Mouse (Mus musculus) cerebellum, adult 11 months (tissue): ENCODE results near the gene Galnt10.

Experiments
- DNase-seq: peaks from one replicate; pipeline ENCODE4 v3.0.0; 2022

Galnt10 gene

DNA sequence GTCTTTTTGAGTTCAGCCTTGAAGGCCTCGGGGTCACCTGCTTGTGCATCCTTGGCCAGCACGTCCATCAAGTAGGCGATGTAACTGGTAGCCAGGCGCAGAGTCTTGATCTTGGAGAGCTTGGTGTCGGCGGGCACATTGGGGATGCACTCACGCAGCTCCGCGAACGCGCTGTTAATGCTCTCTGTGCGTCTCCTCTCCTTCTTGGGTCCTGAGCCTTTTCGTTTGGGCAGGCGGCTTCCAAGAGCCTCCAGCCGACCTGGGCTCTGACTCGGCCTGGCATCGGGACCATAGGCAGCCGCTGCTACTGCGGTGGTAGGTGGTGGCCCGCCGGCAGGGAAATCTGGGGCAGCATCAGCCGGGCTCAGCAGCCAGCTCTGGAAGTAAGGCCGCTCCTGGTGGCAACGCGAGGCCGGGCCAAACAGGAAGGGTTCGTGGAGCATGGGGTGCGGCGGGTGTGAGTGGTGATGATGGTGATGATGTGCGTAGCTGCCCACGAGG is 186.1 kb downstream of the Galnt10 start:
- no peak for DNase-seq

GRCm38 (mm10) chr11:57831861-57832260 is 186.6 kb downstream of the Galnt10 start:
- no peak for DNase-seq

DNA sequence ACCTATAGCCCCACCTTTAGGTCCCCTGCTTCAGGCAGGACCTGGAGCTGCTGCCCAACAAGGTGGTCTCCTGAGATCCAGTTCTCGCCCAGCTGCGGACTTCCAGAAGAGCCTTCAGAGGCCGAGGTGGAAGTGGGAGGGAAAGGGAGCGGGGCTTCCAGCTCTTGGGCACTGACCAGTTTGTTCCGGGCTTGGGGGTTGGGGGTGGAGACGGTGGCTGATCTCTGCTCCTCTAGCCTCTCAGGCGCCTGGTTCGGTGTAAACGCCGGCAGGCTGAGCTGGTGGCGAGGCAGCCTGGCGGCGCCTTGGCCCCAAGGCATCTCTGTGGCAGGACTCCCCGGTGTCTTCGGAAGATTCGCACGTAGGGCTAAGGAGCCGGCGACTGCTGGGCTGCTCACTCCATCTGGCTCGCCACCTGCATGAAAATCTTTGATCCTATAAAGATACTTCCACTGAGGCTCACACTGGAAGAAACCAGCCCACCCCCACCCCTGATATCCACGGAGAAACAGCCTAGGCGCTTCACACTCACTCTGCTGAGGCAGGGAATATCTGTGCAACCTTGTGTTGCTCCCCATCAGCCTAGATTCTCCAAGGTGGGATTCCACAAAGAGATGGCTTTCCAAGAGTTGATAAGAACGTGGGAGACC is 187.4 kb downstream of the Galnt10 start, which contains the start of gene Hand1:
Hand1 (minus strand) TSS at position 267 of the 650 bp plus-strand sequence.
- no peak for DNase-seq

DNA sequence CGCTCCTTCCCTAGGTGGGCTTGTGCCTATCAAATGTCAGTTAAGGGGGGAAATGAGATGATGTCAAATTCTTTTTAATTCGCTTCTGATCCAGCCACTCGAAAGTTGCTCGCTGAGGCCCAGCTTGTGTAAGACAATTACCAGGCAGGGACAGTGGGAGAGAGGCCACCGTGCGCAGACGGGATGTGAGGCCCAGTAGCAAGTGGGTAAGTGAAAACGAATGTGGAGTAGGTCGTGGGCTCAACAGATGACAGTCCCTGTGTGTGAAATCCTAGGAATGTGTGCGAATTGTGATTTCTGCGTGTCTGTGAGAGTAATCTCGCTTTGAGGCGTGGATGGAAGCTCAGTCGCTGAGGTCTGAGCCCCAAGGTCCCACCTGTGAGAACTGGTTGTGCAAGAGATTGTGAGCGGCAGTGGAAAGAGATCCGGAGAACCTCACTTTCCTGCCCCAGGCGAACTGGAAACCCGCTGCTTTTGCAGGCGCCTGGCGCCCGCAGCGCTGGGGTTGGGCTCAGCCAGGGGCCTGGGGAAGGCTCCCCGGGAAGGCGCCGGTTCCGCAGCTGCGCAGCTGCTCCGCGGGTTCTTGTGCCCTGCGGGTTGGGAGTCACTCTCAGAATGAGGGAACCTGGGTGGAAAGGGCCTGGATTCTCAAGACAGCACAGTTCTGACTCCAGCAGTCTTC is 188.2 kb downstream of the Galnt10 start:
- no peak for DNase-seq

GRCm38 (mm10) chr11:57834031-57834430 is 188.8 kb downstream of the Galnt10 start:
- no peak for DNase-seq

DNA sequence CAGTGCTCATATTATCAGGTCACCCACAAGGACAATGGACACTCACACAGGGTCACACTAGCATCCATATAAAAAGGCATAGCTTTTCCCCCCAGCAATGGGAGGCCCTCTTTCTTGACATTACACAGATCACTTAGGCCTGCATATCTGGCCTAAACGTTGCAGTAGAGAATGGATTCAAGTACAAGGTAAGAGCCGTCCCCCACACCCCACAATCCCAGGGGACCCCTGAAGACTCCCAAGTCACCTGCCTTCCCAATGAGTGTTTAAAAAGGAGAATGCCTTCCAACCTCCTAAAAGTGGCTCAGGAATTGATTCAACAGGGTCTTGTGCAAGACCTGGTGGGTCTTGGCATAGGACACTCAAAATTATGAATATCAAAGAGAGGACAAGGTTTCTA is 190.1 kb downstream of the Galnt10 start:
- DNase-seq, result no peak

- no peak for DNase-seq
Observed at GRCm38 (mm10) chr11:57835931-57836330, 190.7 kb downstream of the Galnt10 start.

GRCm38 (mm10) chr11:57836401-57836800 is 191.2 kb downstream of the Galnt10 start:
- no peak for DNase-seq
